In genomic region chr4:126977467-126977866, GRCm38 (mm10) we compare ENCODE assay signal across 9 mouse cellular contexts. TPM values are rescaled to one million over a fixed set of nuclear protein-coding genes. Genes with fewer than 3 reads are reported as not detected.
DNase-seq lines count a peak whose midpoint lies in the region; ATAC-seq and TF ChIP-seq lines count a peak whose summit lies in the region.
"Had no signal": no experiment of that assay in that cellular context is flagged by ENCODE, and none has a peak within 500 bp of the region (broad histone marks: within the 10 kb centered on the region; RNA-seq: fewer than 3 reads in every experiment).

No protein-coding gene starts in this region.

- H3K4me2 ChIP-seq in neural tube, embryonic 11.5 days (ENCODE audit: low read depth) = no peak overlapping the region
- no peak overlapping the region for H3K4me2 ChIP-seq in intestine, embryonic 15.5 days (replicated peaks)
- H3K4me2 ChIP-seq: heart, embryonic 13.5 days had no signal

- TF ChIP-seq CTCF in lung, adult 2 months (IDR thresholded peaks at IDR 0.05; ENCODE audit: insufficient read depth, low read length) = peak; percentile 26; the same call in 1 of the 2 replicates

- no peak overlapping the region for H3K9ac ChIP-seq in neural tube, embryonic 11.5 days (ENCODE audit: low read length)
- H3K9ac ChIP-seq in intestine, embryonic 15.5 days = no peak overlapping the region
- H3K9ac ChIP-seq: heart, embryonic 13.5 days had no signal

- H3K9me3 ChIP-seq in neural tube, embryonic 11.5 days (ENCODE audit: control insufficient read depth, low read length) = no peaks in the 10 kb centered on the region
- no peaks in the 10 kb centered on the region for H3K9me3 ChIP-seq in intestine, embryonic 15.5 days

- no peaks in the 10 kb centered on the region for H3K27me3 ChIP-seq in neural tube, embryonic 11.5 days (ENCODE audit: control insufficient read depth, insufficient read depth, low read length)
- H3K27me3 ChIP-seq in intestine, embryonic 15.5 days (replicated peaks) = no peaks in the 10 kb centered on the region
- H3K27me3 ChIP-seq: heart, embryonic 13.5 days had no signal

- no peak for TF ChIP-seq POLR2A in lung, adult 2 months (IDR thresholded peaks at IDR 0.05; ENCODE audit: borderline replicate concordance, extremely low read depth, low read depth, low read length)

- no peak overlapping the region for H3K27ac ChIP-seq in neural tube, embryonic 11.5 days (ENCODE audit: low read depth, low read length)
- no peak overlapping the region for H3K27ac ChIP-seq in intestine, embryonic 15.5 days
- H3K27ac ChIP-seq: heart, embryonic 13.5 days had no signal

- DNase-seq in gastrocnemius, adult 18-20 months (ENCODE audit: low spot score) = peak; percentile 15
- no peak for DNase-seq in gastrocnemius, postnatal 25 days
- peak; percentile 37 for DNase-seq in neural tube, embryonic 11.5 days (ENCODE audit: low spot score)
- DNase-seq in neural tube, embryonic 10.5 days (ENCODE audit: extremely low spot score, low spot score) = no peak
- peak; percentile 63 to 78 for DNase-seq in cerebellum, postnatal 14 days
- DNase-seq in lung, adult 2 months = peak; percentile 18

- H3K4me3 ChIP-seq in neural tube, embryonic 11.5 days (ENCODE audit: low read depth, low read length) = no peak overlapping the region
- H3K4me3 ChIP-seq in lung, adult 2 months (replicated peaks; ENCODE audit: extremely low read depth, low read depth, low read length) = no peak overlapping the region
- H3K4me3 ChIP-seq in intestine, embryonic 15.5 days (replicated peaks) = no peak overlapping the region
- H3K4me3 ChIP-seq: heart, embryonic 13.5 days had no signal

- no peaks in the 10 kb centered on the region for H3K36me3 ChIP-seq in neural tube, embryonic 11.5 days (ENCODE audit: control insufficient read depth, insufficient read depth, low read length)
- H3K36me3 ChIP-seq in intestine, embryonic 15.5 days = no peaks in the 10 kb centered on the region
- H3K36me3 ChIP-seq: heart, embryonic 13.5 days had no signal

- no peak for ATAC-seq in neural tube, embryonic 11.5 days (ENCODE audit: insufficient read depth, low FRiP score, low TSS enrichment)
- no peak for ATAC-seq in activated CD4-positive, CD25-positive, alpha-beta regulatory T cell, adult 4 months
- no peak for ATAC-seq in intestine, embryonic 15.5 days

- H3K4me1 ChIP-seq in neural tube, embryonic 11.5 days (ENCODE audit: control insufficient read depth, insufficient read depth, low read length) = no peaks in the 10 kb centered on the region
- H3K4me1 ChIP-seq in lung, adult 2 months (ENCODE audit: control insufficient read depth, insufficient read depth, low read length) = no peaks in the 10 kb centered on the region
- no peaks in the 10 kb centered on the region for H3K4me1 ChIP-seq in intestine, embryonic 15.5 days (replicated peaks)
- H3K4me1 ChIP-seq: heart, embryonic 13.5 days had no signal

RNA-seq across cellular contexts. Expression of gene Zmym4, which starts 9.5 kb away (rescaled TPM):
- 10 to 100 TPM; 14.6 to 16.3 TPM for total RNA-seq in gastrocnemius, adult 18-20 months (2021)
- 10 to 100 TPM; 10.5 to 12.9 TPM for total RNA-seq in gastrocnemius, postnatal 25 days (2021)
- polyA plus RNA-seq in neural tube, embryonic 11.5 days (2014; fragmentation: Nextera tagmentation; extraction: Ambion mirVana) = 24.2 and 30.4 TPM in 2 replicates
- polyA plus RNA-seq in lung, adult 2 months (2012; rRNA removed) = 3.8 and 5.5 TPM in 2 replicates
- polyA plus RNA-seq in activated CD4-positive, CD25-positive, alpha-beta regulatory T cell, adult 4 months (2017; shearing (Covaris generic)) = 10 to 100 TPM; 17.4 to 17.6 TPM
- polyA plus RNA-seq in intestine, embryonic 15.5 days (2015; fragmentation: Nextera tagmentation; extraction: Ambion mirVana) = 15.1 and 15.2 TPM in 2 replicates

RNA-seq across cellular contexts. Expression of gene Sfpq, which starts 43.7 kb away (rescaled TPM):
- total RNA-seq in gastrocnemius, adult 18-20 months (2021) = 10 to 100 TPM; 54.9 to 65.1 TPM
- 10 to 100 TPM; 53.1 to 65.7 TPM for total RNA-seq in gastrocnemius, postnatal 25 days (2021)
- polyA plus RNA-seq in neural tube, embryonic 11.5 days (2014; fragmentation: Nextera tagmentation; extraction: Ambion mirVana) = 155 and 163 TPM in 2 replicates
- polyA plus RNA-seq in lung, adult 2 months (2012; rRNA removed) = 44.1 and 52.1 TPM in 2 replicates
- polyA plus RNA-seq in activated CD4-positive, CD25-positive, alpha-beta regulatory T cell, adult 4 months (2017; shearing (Covaris generic)) = 10 to 100 TPM; 39.7 to 50.1 TPM
- 71.9 and 75.6 TPM in 2 replicates for polyA plus RNA-seq in intestine, embryonic 15.5 days (2015; fragmentation: Nextera tagmentation; extraction: Ambion mirVana)

Comparison
In these comparisons a context has a peak if more than half of its experiments do, and no peak if none do; other contexts are left out.
1. DNase-seq: peak in gastrocnemius, adult 18-20 months (single experiment), neural tube, embryonic 11.5 days (single experiment), cerebellum, postnatal 14 days (2 of 2) and lung, adult 2 months (single experiment); none in gastrocnemius, postnatal 25 days (single experiment) and neural tube, embryonic 10.5 days (single experiment).